Mouse (Mus musculus) stomach, postnatal 0 days (tissue): ENCODE results near the gene Hsd17b7.

ENCODE experiments used
- CTCF ChIP-seq: IDR thresholded peaks from 2 replicates; pipeline ENCODE4 v1.5.1; 2016; ENCODE audit warnings: antibody characterized with exemption, low read depth, mild to moderate bottlenecking, moderate library complexity
- EP300 ChIP-seq: optimal IDR thresholded peaks from 2 replicates; pipeline ENCODE3; 2016; ENCODE audit warnings: antibody characterized with exemption

DNA sequence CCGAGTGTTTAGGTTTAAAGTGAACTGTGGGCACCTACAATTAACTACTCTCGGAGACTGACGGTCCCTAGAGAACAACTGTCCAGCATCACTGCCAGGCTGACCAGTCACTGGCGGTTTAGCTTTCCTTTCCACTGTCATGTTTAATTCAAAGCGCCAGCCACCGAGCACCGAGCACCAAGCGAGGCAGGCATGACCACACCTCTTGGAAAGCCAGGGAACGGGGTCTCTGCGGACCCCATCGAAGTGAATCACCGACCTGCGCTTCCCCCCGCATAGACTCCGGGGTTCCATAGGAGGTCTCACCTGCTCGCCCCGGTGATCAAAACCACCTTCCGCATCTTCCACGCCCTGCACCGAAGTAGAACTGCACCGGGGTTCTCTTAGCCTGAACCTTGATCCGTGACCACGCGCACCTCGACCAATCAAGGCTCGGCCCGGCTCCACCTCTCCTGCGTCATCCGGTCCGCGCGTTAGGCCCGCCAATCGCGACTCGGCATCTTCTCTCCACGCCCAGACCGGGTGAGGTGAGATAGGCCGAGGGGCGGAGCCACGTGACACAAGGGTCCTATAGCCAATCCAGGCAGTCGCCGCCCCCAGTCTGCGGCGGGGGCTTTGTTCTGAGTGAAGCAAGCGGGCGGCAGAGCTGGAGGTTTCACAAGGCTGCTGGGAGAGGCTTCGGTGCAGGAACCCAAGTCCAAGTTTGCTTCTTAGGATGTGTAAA is at the start of gene Hsd17b7:
- peak; percentile 12; the same call in 1 of the 2 replicates for TF ChIP-seq CTCF
- TF ChIP-seq EP300: no peak
